Mouse (Mus musculus) ES-E14 (cell line): ENCODE data around the gene Asic1. TPM values are rescaled to one million over a fixed set of nuclear protein-coding genes. Genes with fewer than 3 reads are reported as not detected.

Experiments
- DNase-seq: peaks from one replicate; pipeline ENCODE4 v3.0.0-alpha.2; 2013; ENCODE audit warnings: low read depth, low spot score
- H3K27ac ChIP-seq: 2 replicates; pipeline ENCODE4 v1.5.1; 2012; ENCODE audit warnings: low read depth, mild to moderate bottlenecking, low read length, moderate library complexity, mixed read lengths; ENCODE audit not compliant: poor library complexity, insufficient read depth, severe bottlenecking
- H3K36me3 ChIP-seq: 2 replicates; pipeline ENCODE4 v1.6.1; 2012; ENCODE audit warnings: mild to moderate bottlenecking, low read length, moderate library complexity, mixed read lengths; ENCODE audit not compliant: control insufficient read depth, poor library complexity, insufficient read depth, severe bottlenecking
- H3K4me1 ChIP-seq, 2 experiments: fragments of 150-350 bp in 1 of 2; sonication (generic) in 1 of 2; 2 replicates each; pipeline ENCODE4 v1.6.1; 2012; ENCODE audit warnings: low read length in 2 of 2, mild to moderate bottlenecking in 1 of 2, mixed read lengths in 1 of 2; ENCODE audit not compliant: control insufficient read depth in 2 of 2, insufficient read depth in 2 of 2, poor library complexity in 1 of 2
- H3K4me3 ChIP-seq, 2 experiments: fragments of 150-350 bp in 1 of 2; sonication (generic) in 1 of 2; 2 replicates each; pipeline ENCODE4 v1.5.1; 2012; ENCODE audit warnings: low read length in 2 of 2, low read depth in 1 of 2, mild to moderate bottlenecking in 1 of 2, mixed read lengths in 1 of 2; ENCODE audit not compliant: insufficient read depth in 1 of 2, poor library complexity in 1 of 2, severe bottlenecking in 1 of 2
- H3K9ac ChIP-seq: 2 replicates; pipeline ENCODE4 v1.6.1; 2012; ENCODE audit warnings: low read depth, mild to moderate bottlenecking, low read length, mixed read lengths; ENCODE audit not compliant: poor library complexity, insufficient read depth, severe bottlenecking
- H3K9me3 ChIP-seq: fragments of 150-350 bp; sonication (generic); 2 replicates; pipeline ENCODE4 v1.6.1; 2012; ENCODE audit warnings: low read depth, mild to moderate bottlenecking, low read length; ENCODE audit not compliant: control insufficient read depth, insufficient read depth
- CHD2 ChIP-seq: IDR thresholded peaks from 2 replicates; pipeline ENCODE4 v1.6.1; 2014; ENCODE audit warnings: mild to moderate bottlenecking, low read depth, low read length, inconsistent platforms
- HCFC1 ChIP-seq: IDR thresholded peaks from 2 replicates; pipeline ENCODE4 v1.6.1; 2012; ENCODE audit warnings: low read length, inconsistent platforms, borderline replicate concordance; ENCODE audit not compliant: insufficient read depth
- MAFK ChIP-seq: IDR thresholded peaks from 2 replicates; pipeline ENCODE4 v1.6.1; 2014; ENCODE audit warnings: mild to moderate bottlenecking, low read depth, low read length, inconsistent platforms; ENCODE audit not compliant: insufficient read depth
- ZC3H11A ChIP-seq: IDR thresholded peaks from 2 replicates; pipeline ENCODE4 v1.6.1; 2012; ENCODE audit warnings: low read depth, mild to moderate bottlenecking, inconsistent platforms, low read length, borderline replicate concordance
- ZNF384 ChIP-seq: IDR thresholded peaks from 2 replicates; pipeline ENCODE4 v1.6.1; 2012; ENCODE audit warnings: low read depth, low read length, inconsistent platforms
- in situ Hi-C, 2 experiments: fragments of 600-800 bp; cut with MboI; formaldehyde crosslinking; loops; one replicate each; pipeline ENCODE4 v1.15.1; 2025; ENCODE audit warnings: low sequenced_read_pairs in 2 of 2, inconsistent platforms in 1 of 2; ENCODE audit not compliant: unreplicated experiment in 2 of 2
- total RNA-seq: library from RNA; depleted of rRNA; stranded (reverse); fragments of 300-350 nt; gene quantifications from 2 replicates; pipeline ENCODE4 v1.2.3, GENCODE M21; 2012

Gene Asic1
- total RNA-seq, 1 experiment = 6.6 TPM

- TF ChIP-seq CHD2 = no peak
- no peak for TF ChIP-seq ZC3H11A
- no peak for TF ChIP-seq ZNF384
- no peak for TF ChIP-seq MAFK
- TF ChIP-seq HCFC1 = no peak
- no peak for DNase-seq
- no peak overlapping the region for H3K27ac ChIP-seq
- H3K4me1 ChIP-seq = peaks cover 0 to 30% of the 10 kb centered on the region in 2 experiments; a peak in 2 of 4 replicates
- H3K9ac ChIP-seq = no peak overlapping the region
- H3K36me3 ChIP-seq = peaks cover 8% of the 10 kb centered on the region
- in situ Hi-C loops = loop anchor here in 1 of 2 experiments (10.0 kb wide), 1 partner anchor 186 kb away; no protein-coding TSS in a partner anchor
- H3K9me3 ChIP-seq = no peaks in the 10 kb centered on the region
- H3K4me3 ChIP-seq = no peak overlapping the region
Measured at GRCm38 (mm10) chr15:99718461-99719021, 48.4 kb downstream of the Asic1 start.

- H3K9me3 ChIP-seq = no peaks in the 10 kb centered on the region
- TF ChIP-seq CHD2 (no peak), HCFC1 (no peak), MAFK (no peak)
- in situ Hi-C loops = loop anchor here in 1 of 2 experiments (10.0 kb wide), 1 partner anchor 185 kb away; no protein-coding TSS in a partner anchor
- H3K4me3 ChIP-seq = no peak overlapping the region
- H3K36me3 ChIP-seq = no peaks in the 10 kb centered on the region
- H3K27ac ChIP-seq = no peak overlapping the region
- H3K4me1 ChIP-seq = peaks cover 5 to 32% of the 10 kb centered on the region in 2 experiments; a peak in 3 of 4 replicates
- DNase-seq = no peak
- H3K9ac ChIP-seq = no peak overlapping the region
Measured at GRCm38 (mm10) chr15:99719865-99720264, 49.7 kb downstream of the Asic1 start.

DNA sequence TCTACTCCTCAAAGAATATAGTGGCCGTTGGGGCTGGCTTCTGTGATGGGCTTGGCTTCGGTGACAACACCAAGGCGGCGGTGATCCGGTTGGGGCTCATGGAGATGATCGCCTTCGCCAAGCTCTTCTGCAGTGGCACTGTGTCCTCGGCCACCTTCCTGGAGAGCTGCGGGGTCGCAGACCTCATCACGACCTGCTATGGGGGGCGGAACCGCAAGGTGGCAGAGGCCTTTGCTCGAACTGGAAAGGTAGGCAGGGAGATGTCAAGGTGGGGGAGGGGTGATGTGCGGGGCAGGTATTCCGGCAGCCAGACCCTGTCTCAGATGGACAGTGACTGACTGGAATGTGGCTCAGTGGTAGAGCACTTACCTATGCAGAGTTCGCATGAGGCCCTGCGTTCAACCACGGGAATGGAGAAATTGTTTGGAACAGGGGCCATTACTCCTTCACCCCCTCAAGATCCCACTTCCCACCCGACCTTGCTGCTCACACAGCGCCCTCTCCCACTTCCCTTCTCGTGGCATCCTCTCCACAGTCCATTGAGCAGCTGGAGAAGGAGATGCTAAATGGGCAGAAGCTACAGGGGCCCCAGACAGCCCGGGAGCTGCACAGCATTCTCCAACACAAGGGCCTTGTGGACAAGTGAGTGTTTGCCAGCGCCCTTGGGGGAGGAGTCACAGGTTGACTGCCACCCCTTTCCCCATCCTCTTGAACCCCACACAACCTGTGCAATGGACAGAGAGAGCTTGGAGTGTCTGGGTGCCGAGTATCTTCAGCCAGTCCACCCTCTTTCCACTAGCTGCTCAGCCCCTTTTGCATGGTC, 52.0 kb downstream of the Asic1 start:
- in situ Hi-C loops = no loop called here
- Histone ChIP-seq H3K36me3 (no peaks in the 10 kb centered on the region), H3K9me3 (no peaks in the 10 kb centered on the region), H3K4me3 (no peak overlapping the region), H3K4me1 (peaks cover 5 to 35% of the 10 kb centered on the region in 2 experiments; a peak in 3 of 4 replicates), H3K9ac (no peak overlapping the region), H3K27ac (no peak overlapping the region)
- no peak for TF ChIP-seq CHD2
- no peak for TF ChIP-seq ZC3H11A
- TF ChIP-seq MAFK = no peak
- no peak for TF ChIP-seq HCFC1
- no peak for TF ChIP-seq ZNF384
- DNase-seq = no peak

DNA sequence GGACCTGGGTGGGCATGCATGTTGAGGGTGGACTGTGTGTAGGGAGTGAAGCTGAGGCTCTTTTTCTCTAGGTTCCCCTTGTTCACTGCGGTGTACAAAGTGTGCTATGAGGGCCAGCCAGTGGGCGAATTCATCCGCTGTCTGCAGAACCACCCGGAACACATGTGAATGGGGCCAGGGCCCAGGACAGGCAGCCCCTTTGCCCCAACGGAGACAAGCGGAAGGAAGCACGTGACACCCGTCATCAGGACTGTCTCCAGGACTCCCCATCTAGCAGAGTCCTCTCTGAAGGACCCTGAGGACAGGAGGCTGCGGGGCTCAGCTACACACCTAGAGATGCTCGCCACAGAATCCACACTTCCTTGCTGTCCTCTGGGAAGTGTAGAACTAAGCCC, 52.9 kb downstream of the Asic1 start:
- peaks cover 5 to 31% of the 10 kb centered on the region in 2 experiments; a peak in 3 of 4 replicates for H3K4me1 ChIP-seq
- peaks cover 4% of the 10 kb centered on the region; the same call in 1 of the 2 replicates for H3K36me3 ChIP-seq
- H3K9ac ChIP-seq = peak overlapping the region; percentile 3; the same call in 1 of the 2 replicates
- no peak for DNase-seq
- no peak for TF ChIP-seq MAFK
- in situ Hi-C loops = no loop called here
- peak overlapping the region in 1 of 2 experiments; percentile 19; a peak in 1 of 4 replicates for H3K4me3 ChIP-seq
- 0 out of 2 replicates have a peak overlapping the region, but pooled peaks have one; percentile 53 for H3K27ac ChIP-seq
- H3K9me3 ChIP-seq = no peaks in the 10 kb centered on the region
